17 mouse cellular contexts compared by ENCODE assay signal in the genomic region with DNA sequence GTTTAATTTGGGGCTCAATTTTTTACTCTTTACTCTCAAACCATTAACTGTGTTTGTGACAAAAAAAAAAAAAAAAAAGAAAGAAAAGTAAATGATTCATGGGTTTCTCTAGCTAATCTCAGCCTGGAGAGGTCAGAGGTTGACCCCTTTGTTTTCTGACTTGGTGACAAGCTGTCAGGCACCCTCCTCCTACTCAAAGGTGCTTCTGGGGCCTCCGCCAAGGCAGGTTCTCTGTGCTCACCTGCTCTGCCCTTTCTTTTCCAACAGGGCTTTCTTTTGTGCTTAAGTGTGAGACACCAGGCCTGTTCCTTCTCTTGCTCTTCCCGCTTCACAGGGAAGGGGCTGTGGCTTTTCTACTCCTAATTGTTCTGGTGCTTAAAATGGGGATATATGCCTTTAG.
DNase-seq lines count a peak whose midpoint lies in the region; ATAC-seq and TF ChIP-seq lines count a peak whose summit lies in the region.
"Had no signal": no experiment of that assay in that cellular context is flagged by ENCODE, and none has a peak within 500 bp of the region (broad histone marks: within the 10 kb centered on the region; RNA-seq: fewer than 3 reads in every experiment).

No protein-coding gene starts in this region.

- 0 out of 2 replicates have a peak, but pooled peaks cover under 1% of the 10 kb centered on the region for H3K9me3 ChIP-seq in heart, embryonic 14.5 days (ENCODE audit: control insufficient read depth, low read length)
- H3K9me3 ChIP-seq in forebrain, postnatal 0 days (ENCODE audit: low read length): no peaks in the 10 kb centered on the region

- peaks cover 26 to 31% of the 10 kb centered on the region in 2 experiments for H3K4me1 ChIP-seq in heart, embryonic 14.5 days (ENCODE audit: control insufficient read depth in 2 of 2, insufficient read depth in 2 of 2, low read length in 2 of 2)
- peaks cover 5% of the 10 kb centered on the region for H3K4me1 ChIP-seq in forebrain, postnatal 0 days (ENCODE audit: insufficient read depth)
- H3K4me1 ChIP-seq: midbrain, embryonic 12.5 days had no signal

- TF ChIP-seq CTCF in forebrain, postnatal 0 days (IDR thresholded peaks at IDR 0.05; ENCODE audit: low read depth): no peak

- H3K36me3 ChIP-seq in heart, embryonic 14.5 days (ENCODE audit: control insufficient read depth, insufficient read depth, low read length): no peaks in the 10 kb centered on the region
- no peaks in the 10 kb centered on the region for H3K36me3 ChIP-seq in forebrain, postnatal 0 days (ENCODE audit: insufficient read depth)
- H3K36me3 ChIP-seq: hindbrain, embryonic 10.5 days; midbrain, embryonic 12.5 days had no signal

- H3K27ac ChIP-seq in heart, embryonic 14.5 days (replicated peaks in 1 of 2; ENCODE audit: control insufficient read depth in 1 of 2, insufficient read depth in 1 of 2, low read depth in 2 of 2, low read length in 2 of 2): peak overlapping the region; percentile 63 to 81
- peak overlapping the region; percentile 46 for H3K27ac ChIP-seq in forebrain, postnatal 0 days (ENCODE audit: low read depth, low read length)
- H3K27ac ChIP-seq: hindbrain, embryonic 10.5 days; midbrain, embryonic 12.5 days had no signal

- no peak for ATAC-seq in heart, embryonic 14.5 days (ENCODE audit: insufficient number of reproducible peaks, insufficient read depth, low FRiP score, low read depth)
- no peak for ATAC-seq in forebrain, postnatal 0 days
- ATAC-seq: intestine, postnatal 0 days had no signal

- peak overlapping the region; percentile 33 for H3K4me2 ChIP-seq in heart, embryonic 14.5 days (ENCODE audit: low read length)
- H3K4me2 ChIP-seq in forebrain, postnatal 0 days (ENCODE audit: low read depth): no peak overlapping the region
- H3K4me2 ChIP-seq: midbrain, embryonic 12.5 days had no signal

- intact Hi-C loops in heart, postnatal 25 days (cut with DNase I): no loop called here

- peak; percentile 53 for DNase-seq in cerebellum, adult 9-11 months
- no peak for DNase-seq in cerebellum, adult 9-10 months
- no peak for DNase-seq in heart, postnatal 25 days (ENCODE audit: low spot score)
- peak; percentile 30 for DNase-seq in right cerebral cortex, postnatal 25 days
- no peak for DNase-seq in right cerebral cortex, adult 2 months (ENCODE audit: low spot score in 2 of 2)
- DNase-seq in forebrain, postnatal 0 days: no peak
- no peak for DNase-seq in urinary bladder, postnatal 14 days (ENCODE audit: low spot score)
- DNase-seq: adrenal gland, postnatal 10 days; B cell, adult 2 months; kidney, postnatal 36 days; lung, adult 18-20 months; lung, postnatal 4 days had no signal

- H3K9ac ChIP-seq in heart, embryonic 14.5 days (ENCODE audit: low read length): no peak overlapping the region
- no peak overlapping the region for H3K9ac ChIP-seq in forebrain, postnatal 0 days
- H3K9ac ChIP-seq: midbrain, embryonic 12.5 days had no signal

- H3K4me3 ChIP-seq in heart, embryonic 14.5 days (ENCODE audit: control insufficient read depth in 1 of 2, insufficient read depth in 1 of 2, low read depth in 1 of 2, low read length in 2 of 2): no peak overlapping the region
- no peak overlapping the region for H3K4me3 ChIP-seq in forebrain, postnatal 0 days (ENCODE audit: low read depth, low read length)
- H3K4me3 ChIP-seq: hindbrain, embryonic 10.5 days; midbrain, embryonic 12.5 days; myocyte had no signal

- H3K27me3 ChIP-seq in heart, embryonic 14.5 days (ENCODE audit: control insufficient read depth, insufficient read depth, low read length): no peaks in the 10 kb centered on the region
- H3K27me3 ChIP-seq in forebrain, postnatal 0 days (ENCODE audit: insufficient read depth, low read length): no peaks in the 10 kb centered on the region
- H3K27me3 ChIP-seq: midbrain, embryonic 12.5 days had no signal

- WGBS in heart, embryonic 14.5 days: 57% methylated on average over 2 of the region's 2 CpGs
- WGBS in forebrain, postnatal 0 days: 83% methylated on average over 2 of the region's 2 CpGs

Comparison
In these comparisons a context has a peak if more than half of its experiments do, and no peak if none do; other contexts are left out.
1. DNase-seq: peak in cerebellum, adult 9-11 months (single experiment) and right cerebral cortex, postnatal 25 days (single experiment); none in cerebellum, adult 9-10 months (single experiment), heart, postnatal 25 days (single experiment), right cerebral cortex, adult 2 months (0 of 2), forebrain, postnatal 0 days (single experiment) and urinary bladder, postnatal 14 days (single experiment).